Mouse (Mus musculus) lung, adult 2 months (tissue): Measurements from ENCODE around the gene Camsap1. TPM values are rescaled to one million over a fixed set of nuclear protein-coding genes. Genes with fewer than 3 reads are reported as not detected.
A peak's percentile ranks its signal among the peaks of the same experiment; 100 is the strongest.

Experiments used
- DNase-seq: peaks from one replicate; pipeline ENCODE4 v3.0.0; 2022
- H3K4me1 ChIP-seq: fragments of 200-500 bp; 2 replicates; pipeline ENCODE4 v1.6.1; 2011; ENCODE audit warnings: low read length; ENCODE audit not compliant: control insufficient read depth, insufficient read depth
- H3K4me3 ChIP-seq: fragments of 200-500 bp; replicated peaks from 2 replicates; pipeline ENCODE3; 2011; ENCODE audit warnings: low read depth, mild to moderate bottlenecking, control low read depth, low read length; ENCODE audit errors: extremely low read depth
- CTCF ChIP-seq: fragments of 200-500 bp; IDR thresholded peaks from 2 replicates; pipeline ENCODE4 v1.5.1; 2011; ENCODE audit warnings: mild to moderate bottlenecking, low read length, control low read depth; ENCODE audit not compliant: insufficient read depth
- POLR2A ChIP-seq: fragments of 200-500 bp; IDR thresholded peaks from 2 replicates; pipeline ENCODE4 v1.6.1; 2011; ENCODE audit warnings: low read depth, mild to moderate bottlenecking, control low read depth, low read length, borderline replicate concordance; ENCODE audit errors: extremely low read depth
- WGBS: fragments of 180-500 bp; shearing (Covaris S2); methylation state at CpG from one replicate; pipeline ENCODE4 v1.1.7; 2018; 5-methylcytosine and 5-hydroxymethylcytosine counted together
- polyA plus RNA-seq: library from polyadenylated mRNA; depleted of rRNA; stranded (reverse); fragments of >200 nt; gene quantifications from 2 replicates; pipeline ENCODE4 v1.2.3, GENCODE M21; 2012

Camsap1 gene
- polyA plus RNA-seq, 1 experiment = 7.9 TPM

GRCm38 (mm10) chr2:25986601-25987000 lies 3.5 kb upstream of the Camsap1 start:
- no peak for TF ChIP-seq CTCF
- no peak for TF ChIP-seq POLR2A
- no peak overlapping the region for H3K4me3 ChIP-seq
- WGBS = 71% methylated on average over 5 of the region's 5 CpGs
- no peak for DNase-seq
- no peaks in the 10 kb centered on the region for H3K4me1 ChIP-seq

- peak overlapping the region; percentile 58 for H3K4me3 ChIP-seq
- WGBS = under 1% methylated on average over 75 of the region's 76 CpGs
- DNase-seq = peak; percentile 39
- peaks cover 5% of the 10 kb centered on the region; the same call in 1 of the 2 replicates for H3K4me1 ChIP-seq
- no peak for TF ChIP-seq CTCF
- TF ChIP-seq POLR2A = no peak
These were observed 523 bp downstream of the Camsap1 start for GRCm38 (mm10) chr2:25982426-25983091.

GRCm38 (mm10) chr2:25982052-25982425 lies 1.0 kb downstream of the Camsap1 start:
- peak; percentile 57 for DNase-seq
- peaks cover 5% of the 10 kb centered on the region; the same call in 1 of the 2 replicates for H3K4me1 ChIP-seq
- no peak for TF ChIP-seq CTCF
- TF ChIP-seq POLR2A = no peak
- H3K4me3 ChIP-seq = peak overlapping the region; percentile 58
- WGBS = 3% methylated on average over 16 of the region's 16 CpGs

- no peak for DNase-seq
- WGBS = 70% methylated on average over 4 of the region's 4 CpGs
- TF ChIP-seq POLR2A (no peak), CTCF (no peak)
- Histone ChIP-seq H3K4me1 (peaks cover 5% of the 10 kb centered on the region; the same call in 1 of the 2 replicates), H3K4me3 (no peak overlapping the region)
These were observed 4.1 kb downstream of the Camsap1 start for GRCm38 (mm10) chr2:25978997-25979396.

- 33% methylated on average over 7 of the region's 7 CpGs for WGBS
- H3K4me3 ChIP-seq = no peak overlapping the region
- peaks cover 6% of the 10 kb centered on the region for H3K4me1 ChIP-seq
- no peak for TF ChIP-seq POLR2A
- TF ChIP-seq CTCF = no peak
- DNase-seq = no peak
These were observed 5.4 kb downstream of the Camsap1 start for GRCm38 (mm10) chr2:25977587-25978239.

- Histone ChIP-seq H3K4me1 (peaks cover 18% of the 10 kb centered on the region), H3K4me3 (no peak overlapping the region)
- WGBS = 74% methylated on average over 4 of the region's 4 CpGs
- no peak for TF ChIP-seq CTCF
- TF ChIP-seq POLR2A = no peak
- DNase-seq = no peak
These were observed 7.8 kb downstream of the Camsap1 start for GRCm38 (mm10) chr2:25975141-25975770.

GRCm38 (mm10) chr2:25970426-25970825 lies 12.7 kb downstream of the Camsap1 start:
- DNase-seq = no peak
- TF ChIP-seq CTCF = no peak
- TF ChIP-seq POLR2A = no peak
- Histone ChIP-seq H3K4me1 (peaks cover 18% of the 10 kb centered on the region), H3K4me3 (no peak overlapping the region)
- WGBS = 40% methylated on average over 2 of the region's 2 CpGs

- peaks cover 18% of the 10 kb centered on the region for H3K4me1 ChIP-seq
- TF ChIP-seq CTCF (no peak), POLR2A (no peak)
- DNase-seq = peak; percentile 55
- 66% methylated on average over 4 of the region's 4 CpGs for WGBS
- no peak overlapping the region for H3K4me3 ChIP-seq
These were observed 13.8 kb downstream of the Camsap1 start for GRCm38 (mm10) chr2:25969319-25969718.

GRCm38 (mm10) chr2:25949291-25949690 lies 33.8 kb downstream of the Camsap1 start:
- H3K4me1 ChIP-seq = no peaks in the 10 kb centered on the region; the same call in 1 of the 2 replicates
- H3K4me3 ChIP-seq = no peak overlapping the region
- TF ChIP-seq POLR2A = no peak
- TF ChIP-seq CTCF = no peak
- 93% methylated on average over 3 of the region's 3 CpGs for WGBS
- no peak for DNase-seq
